ENCODE assay signal across 8 mouse cellular contexts in genomic region chr13:48260690-48261278, GRCm38 (mm10). TPM values are rescaled to one million over a fixed set of nuclear protein-coding genes. Genes with fewer than 3 reads are reported as not detected.
DNase-seq lines count a peak whose midpoint lies in the region; ATAC-seq and TF ChIP-seq lines count a peak whose summit lies in the region.

Gene Id4 (plus strand): TSS chr13:48261228.

- peak within 1 kb of the TSS; percentile 90 for H3K4me2 ChIP-seq in lung, embryonic 14.5 days

- DNase-seq in R1 (ENCODE audit: low read depth, low spot score): peak; percentile 96
- DNase-seq in cerebellum, adult 9-11 months: peak; percentile 91
- DNase-seq in frontal cortex, postnatal 10 days (ENCODE audit: low spot score in 2 of 2): peak; percentile 90 to 93
- peak; percentile 95 for DNase-seq in hindbrain, embryonic 10.5 days (ENCODE audit: low spot score)
- DNase-seq in layer of hippocampus, adult 9-10 months (ENCODE audit: low spot score): peak; percentile 71
- DNase-seq in lung, embryonic 14.5 days: peak; percentile 97
- DNase-seq in retina, embryonic 14.5 days (ENCODE audit: low spot score): peak; percentile 95
- peak; percentile 87 for DNase-seq in urinary bladder, postnatal 10 days (ENCODE audit: low spot score)

- ATAC-seq in lung, embryonic 14.5 days (ENCODE audit: insufficient read depth): peak; percentile 98

- peak within 1 kb of the TSS; percentile 71 for H3K9ac ChIP-seq in lung, embryonic 14.5 days

- under 1% methylated on average over 52 of the region's 52 CpGs for WGBS in hindbrain, embryonic 10.5 days
- WGBS in lung, embryonic 14.5 days: under 1% methylated on average over 52 of the region's 52 CpGs

- no peaks in the 10 kb centered on the region for H3K9me3 ChIP-seq in hindbrain, embryonic 10.5 days
- H3K9me3 ChIP-seq in lung, embryonic 14.5 days (ENCODE audit: low read depth, low read length): no peaks in the 10 kb centered on the region

- peaks cover 3% of the 10 kb centered on the region; the same call in 1 of the 2 replicates for H3K36me3 ChIP-seq in hindbrain, embryonic 10.5 days
- no peaks in the 10 kb centered on the region for H3K36me3 ChIP-seq in lung, embryonic 14.5 days (ENCODE audit: insufficient read depth)

- H3K27me3 ChIP-seq in hindbrain, embryonic 10.5 days (ENCODE audit: insufficient read depth, poor library complexity, severe bottlenecking): peaks cover 13% of the 10 kb centered on the region
- H3K27me3 ChIP-seq in lung, embryonic 14.5 days (ENCODE audit: insufficient read depth, low read length): peaks cover 9% of the 10 kb centered on the region; the same call in 1 of the 2 replicates

- peak within 1 kb of the TSS; percentile 66 for H3K4me3 ChIP-seq in hindbrain, embryonic 10.5 days
- peak within 1 kb of the TSS; percentile 71 for H3K4me3 ChIP-seq in lung, embryonic 14.5 days (ENCODE audit: low read depth, low read length)

- peak within 1 kb of the TSS; percentile 94 for H3K27ac ChIP-seq in hindbrain, embryonic 10.5 days
- peak within 1 kb of the TSS; percentile 87 for H3K27ac ChIP-seq in lung, embryonic 14.5 days (ENCODE audit: low read depth)

- peaks cover 35% of the 10 kb centered on the region for H3K4me1 ChIP-seq in hindbrain, embryonic 10.5 days (replicated peaks)
- H3K4me1 ChIP-seq in lung, embryonic 14.5 days (ENCODE audit: insufficient read depth): no peaks in the 10 kb centered on the region

- TF ChIP-seq CTCF in lung, embryonic 14.5 days (IDR thresholded peaks at IDR 0.05; ENCODE audit: low read depth): no peak

RNA-seq across cellular contexts. Expression of gene Id4, which starts in this region (rescaled TPM):
- 29.7 and 47.3 TPM in 2 replicates for polyA plus RNA-seq in hindbrain, embryonic 10.5 days (2016; fragmentation: Nextera tagmentation; extraction: Ambion mirVana)
- polyA plus RNA-seq in lung, embryonic 14.5 days (2014; fragmentation: Nextera tagmentation; extraction: Ambion mirVana): 8.3 and 8.4 TPM in 2 replicates

Comparison
In these comparisons a context has a peak if more than half of its experiments do, and no peak if none do; other contexts are left out.
1. Peak in every context shown above with its lines: DNase-seq, ATAC-seq, H3K4me3 ChIP-seq and H3K27ac ChIP-seq.